Mouse (Mus musculus) hindbrain, postnatal 0 days (tissue): ENCODE measurements around the gene Glis2. TPM values are rescaled to one million over a fixed set of nuclear protein-coding genes. Genes with fewer than 3 reads are reported as not detected.

Experiments used
- ATAC-seq: fragments of 200-750 bp; cut with Nextera tagmentation; 2 replicates; pipeline ENCODE4 v1.8.0; 2017; ENCODE audit warnings: mild to moderate bottlenecking, moderate TSS enrichment, moderate library complexity
- DNase-seq: peaks from one replicate; pipeline ENCODE4 v3.0.0-alpha.2; 2015; ENCODE audit warnings: low spot score
- H3K27ac ChIP-seq: fragments of 300-500 bp; sonication (generic); 2 replicates; pipeline ENCODE4 v1.5.1; 2014; ENCODE audit warnings: mild to moderate bottlenecking
- H3K27me3 ChIP-seq: fragments of 300-500 bp; sonication (generic); 2 replicates; pipeline ENCODE4 v1.6.1; 2014; ENCODE audit warnings: low read length, mixed read lengths; ENCODE audit not compliant: insufficient read depth
- H3K36me3 ChIP-seq: fragments of 300-500 bp; sonication (generic); 2 replicates; pipeline ENCODE4 v1.6.1; 2014; ENCODE audit warnings: low read length, mixed read lengths; ENCODE audit not compliant: insufficient read depth
- H3K4me1 ChIP-seq: fragments of 300-500 bp; sonication (generic); 2 replicates; pipeline ENCODE4 v1.6.1; 2014; ENCODE audit warnings: antibody characterized with exemption, low read length, mixed read lengths; ENCODE audit not compliant: insufficient read depth
- H3K4me2 ChIP-seq: fragments of 300-500 bp; sonication (generic); 2 replicates; pipeline ENCODE4 v1.6.1; 2014; ENCODE audit warnings: low read depth, mild to moderate bottlenecking, low read length, moderate library complexity, mixed read lengths
- H3K4me3 ChIP-seq: fragments of 300-500 bp; sonication (generic); 2 replicates; pipeline ENCODE4 v1.5.1; 2014; ENCODE audit warnings: low read length
- H3K9ac ChIP-seq: fragments of 300-500 bp; sonication (generic); replicated peaks from 2 replicates; pipeline ENCODE4 v1.6.1; 2014; ENCODE audit warnings: mild to moderate bottlenecking, low read length, moderate library complexity, mixed read lengths
- H3K9me3 ChIP-seq: fragments of 300-500 bp; sonication (generic); 2 replicates; pipeline ENCODE4 v1.6.1; 2016; ENCODE audit warnings: low read length, mixed read lengths
- CTCF ChIP-seq: IDR thresholded peaks from 2 replicates; pipeline ENCODE4 v1.5.1; 2016; ENCODE audit warnings: antibody characterized with exemption, control low read depth, low read depth
- WGBS: fragments of 180-500 bp; shearing (Covaris S2); extraction: QIAGEN DNeasy Blood & Tissue Kit; methylation state at CpG from one replicate; pipeline ENCODE4 v1.1.7; 2014; 5-methylcytosine and 5-hydroxymethylcytosine counted together
- polyA plus RNA-seq: library from polyadenylated mRNA; unstranded; fragments of >200 nt; fragmentation: Nextera tagmentation; extraction: Ambion mirVana; gene quantifications from 2 replicates; pipeline ENCODE4 v1.2.1, GENCODE M21; 2015
- total RNA-seq: library from RNA; depleted of rRNA; stranded (reverse); fragments of >200 nt; gene quantifications from 2 replicates; pipeline ENCODE4 v1.2.3, GENCODE M21; 2014

Glis2 gene
- total and polyA plus RNA-seq, 2 experiments from 2014 or later = 12.0 to 25.8 TPM

DNA sequence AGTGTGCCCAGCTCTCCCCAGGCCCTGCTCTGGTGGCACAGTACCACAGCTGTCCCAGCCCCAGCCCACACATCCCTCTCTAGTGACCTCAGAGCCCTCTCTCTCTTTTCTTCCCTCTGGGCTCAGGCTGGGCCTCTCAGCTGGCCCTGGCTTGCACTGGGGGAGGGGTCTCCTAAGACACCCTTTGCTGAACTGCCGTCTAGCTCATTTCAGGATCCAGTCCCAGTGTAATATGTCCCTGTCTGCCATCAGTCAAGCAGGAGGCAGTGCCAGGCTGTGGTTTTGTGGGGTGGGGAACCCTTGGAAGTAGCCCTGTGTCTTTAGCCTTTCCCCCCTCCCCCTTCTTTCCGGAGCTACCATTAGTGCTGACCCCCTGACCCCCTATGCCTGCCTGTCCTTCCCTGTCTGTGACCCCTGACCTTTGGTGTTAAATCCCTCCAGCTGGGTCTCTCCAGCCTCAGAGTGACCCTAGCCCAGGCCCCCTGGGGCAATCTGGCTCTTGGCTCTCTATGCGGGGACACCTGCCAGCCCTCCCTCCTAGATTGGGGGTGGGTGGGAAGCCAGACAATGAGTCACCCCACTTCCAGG lies 1.7 kb downstream of the Glis2 start:
- Histone ChIP-seq H3K4me3 (peak overlapping the region; percentile 86), H3K4me2 (peak overlapping the region; percentile 86), H3K27me3 (no peaks in the 10 kb centered on the region), H3K9me3 (no peaks in the 10 kb centered on the region), H3K9ac (peak overlapping the region; percentile 91), H3K27ac (peak overlapping the region; percentile 90; the same call in 1 of the 2 replicates), H3K4me1 (peaks cover 45% of the 10 kb centered on the region), H3K36me3 (no peaks in the 10 kb centered on the region)
- ATAC-seq = no peak
- WGBS = 9% methylated on average over 3 of the region's 3 CpGs
- no peak for TF ChIP-seq CTCF
- peak; percentile 27 for DNase-seq

GRCm38 (mm10) chr16:4596836-4597235 lies 2.3 kb downstream of the Glis2 start:
- Histone ChIP-seq H3K9me3 (no peaks in the 10 kb centered on the region), H3K4me1 (peaks cover 45% of the 10 kb centered on the region), H3K36me3 (no peaks in the 10 kb centered on the region), H3K27me3 (no peaks in the 10 kb centered on the region), H3K4me3 (no peak overlapping the region), H3K4me2 (peak overlapping the region; percentile 86), H3K9ac (no peak overlapping the region), H3K27ac (peak overlapping the region; percentile 15; the same call in 1 of the 2 replicates)
- ATAC-seq (no peak), DNase-seq (no peak)
- WGBS = 34% methylated on average over 2 of the region's 2 CpGs
- TF ChIP-seq CTCF = no peak

- ATAC-seq (no peak), DNase-seq (no peak)
- no peak for TF ChIP-seq CTCF
- Histone ChIP-seq H3K9ac (no peak overlapping the region), H3K27me3 (no peaks in the 10 kb centered on the region), H3K4me3 (no peak overlapping the region), H3K36me3 (no peaks in the 10 kb centered on the region), H3K9me3 (no peaks in the 10 kb centered on the region), H3K4me1 (peaks cover 44% of the 10 kb centered on the region), H3K4me2 (peak overlapping the region; percentile 86), H3K27ac (peak overlapping the region; percentile 15; the same call in 1 of the 2 replicates)
- 68% methylated on average over 6 of the region's 7 CpGs for WGBS
Measured at GRCm38 (mm10) chr16:4597296-4597695, 2.8 kb downstream of the Glis2 start.

- Histone ChIP-seq H3K36me3 (no peaks in the 10 kb centered on the region), H3K27ac (no peak overlapping the region), H3K4me2 (no peak overlapping the region), H3K27me3 (no peaks in the 10 kb centered on the region), H3K4me1 (peaks cover 41% of the 10 kb centered on the region), H3K4me3 (no peak overlapping the region), H3K9me3 (no peaks in the 10 kb centered on the region), H3K9ac (no peak overlapping the region)
- 64% methylated on average over 5 of the region's 5 CpGs for WGBS
- TF ChIP-seq CTCF = no peak
- no peak for ATAC-seq
- no peak for DNase-seq
Measured at GRCm38 (mm10) chr16:4598041-4598440, 3.5 kb downstream of the Glis2 start.

- Histone ChIP-seq H3K36me3 (no peaks in the 10 kb centered on the region), H3K9ac (no peak overlapping the region), H3K27ac (no peak overlapping the region), H3K27me3 (no peaks in the 10 kb centered on the region), H3K4me2 (no peak overlapping the region), H3K4me3 (no peak overlapping the region), H3K9me3 (no peaks in the 10 kb centered on the region), H3K4me1 (peaks cover 47% of the 10 kb centered on the region)
- no peak for TF ChIP-seq CTCF
- peak; percentile 48 for DNase-seq
- 16% methylated on average over 6 of the region's 6 CpGs for WGBS
- no peak for ATAC-seq
Measured at GRCm38 (mm10) chr16:4598891-4599543, 4.5 kb downstream of the Glis2 start.

DNA sequence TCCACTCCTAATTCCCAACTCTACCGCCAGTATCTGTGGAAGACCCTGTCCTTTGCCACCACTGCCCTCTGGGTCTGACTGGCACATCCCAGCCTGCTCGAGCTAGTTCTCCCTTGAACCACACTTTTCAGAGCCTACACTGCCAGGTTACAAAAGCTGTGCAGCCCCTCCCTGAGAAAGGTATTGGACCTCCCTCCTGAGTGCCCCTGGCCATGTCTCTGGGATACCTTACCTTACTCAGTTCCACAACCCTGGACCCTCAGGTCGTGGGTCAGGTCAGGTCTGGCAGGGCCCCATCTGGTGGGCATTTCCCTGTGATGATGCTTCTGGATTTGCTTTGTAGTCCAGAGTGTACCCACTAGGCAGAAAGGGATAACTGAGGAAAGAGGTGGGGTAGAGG lies 5.1 kb downstream of the Glis2 start:
- no peak for DNase-seq
- H3K9me3 ChIP-seq = no peaks in the 10 kb centered on the region
- H3K4me2 ChIP-seq = no peak overlapping the region
- H3K4me1 ChIP-seq = peaks cover 47% of the 10 kb centered on the region
- ATAC-seq = no peak
- H3K9ac ChIP-seq = no peak overlapping the region
- WGBS = 80% methylated on average over 3 of the region's 3 CpGs
- no peak overlapping the region for H3K27ac ChIP-seq
- H3K27me3 ChIP-seq = no peaks in the 10 kb centered on the region
- H3K4me3 ChIP-seq = no peak overlapping the region
- no peaks in the 10 kb centered on the region for H3K36me3 ChIP-seq
- TF ChIP-seq CTCF = no peak

GRCm38 (mm10) chr16:4600701-4601310 lies 6.3 kb downstream of the Glis2 start:
- no peak overlapping the region for H3K9ac ChIP-seq
- no peaks in the 10 kb centered on the region for H3K27me3 ChIP-seq
- no peak for TF ChIP-seq CTCF
- no peaks in the 10 kb centered on the region for H3K36me3 ChIP-seq
- ATAC-seq (no peak), DNase-seq (no peak)
- no peak overlapping the region for H3K4me2 ChIP-seq
- 79% methylated on average over 9 of the region's 9 CpGs for WGBS
- H3K9me3 ChIP-seq = no peaks in the 10 kb centered on the region
- H3K27ac ChIP-seq = no peak overlapping the region
- peaks cover 46% of the 10 kb centered on the region for H3K4me1 ChIP-seq
- no peak overlapping the region for H3K4me3 ChIP-seq
